Mouse (Mus musculus) urinary bladder, postnatal 25 days (tissue): Measurements from ENCODE around the gene Sgca.

ENCODE experiments used
- DNase-seq: peaks from one replicate; pipeline ENCODE4 v3.0.0; 2022; ENCODE audit warnings: low spot score

The Sgca gene

GRCm38 (mm10) chr11:94913302-94914090 is 62.6 kb downstream of the Sgca start:
- no peak for DNase-seq
